Mouse (Mus musculus) adipose tissue, adult 10 weeks (tissue): ENCODE data around the gene Lamb3. TPM values are rescaled to one million over a fixed set of nuclear protein-coding genes. Genes with fewer than 3 reads are reported as not detected.

Source experiments
- polyA plus RNA-seq: library from polyadenylated mRNA; stranded (reverse); fragments of 350-450 nt; fragmentation: Illumina TruSeq; extraction: RNeasy Lipid Tissue Mini Kit (QIAGEN cat#74804); gene quantifications from one replicate; pipeline ENCODE4 v1.2.3, GENCODE M21; 2014; ENCODE audit warnings: low read depth, low replicate concordance

Lamb3 gene
- 6.2 TPM for polyA plus RNA-seq

DNA sequence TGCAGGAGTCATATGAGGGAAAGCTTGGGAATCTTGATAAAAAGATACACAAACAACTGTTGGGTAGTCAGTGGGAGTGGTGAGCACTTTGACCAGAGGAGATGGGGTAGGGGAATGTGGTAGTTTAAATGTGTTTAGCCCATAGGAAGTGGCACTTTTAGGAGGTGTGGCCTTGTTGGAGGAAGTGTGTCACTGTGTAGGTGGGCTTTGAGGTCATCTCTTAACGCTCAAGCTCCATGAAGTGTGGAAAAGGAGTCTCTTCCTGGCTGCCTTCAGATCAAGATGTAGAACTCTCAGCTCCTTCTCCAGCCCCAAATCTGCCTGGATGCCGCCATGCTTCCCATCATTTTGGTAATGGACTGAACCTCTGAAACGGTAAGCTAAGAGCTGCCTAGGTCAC is at the start of gene Lamb3:
TSS of gene Lamb3 (plus strand) at position 197 of the 400 bp plus-strand sequence.

DNA sequence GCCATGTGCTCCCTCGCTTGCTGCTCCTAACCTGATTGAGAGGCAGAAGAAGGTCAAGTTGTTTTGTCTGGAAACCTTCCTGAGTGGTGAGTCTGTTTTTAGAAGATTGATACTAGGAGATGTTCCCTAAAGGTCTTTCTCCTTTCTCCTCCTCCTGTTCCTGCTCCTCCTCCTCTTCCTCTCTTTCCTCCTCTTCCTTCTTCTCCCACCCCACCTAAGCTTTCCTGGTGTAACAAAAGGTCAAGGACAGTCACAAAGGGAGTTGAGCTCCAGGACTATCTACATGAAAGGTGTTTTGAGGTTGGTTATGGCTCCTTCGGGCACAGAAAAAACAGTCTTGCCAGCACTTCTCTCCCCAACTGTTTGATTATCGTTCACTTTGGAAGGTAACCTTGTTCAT is 39.8 kb upstream of the Lamb3 start, which contains the start of gene A130010J15Rik:
TSS of gene A130010J15Rik (plus strand) at position 301 of the 400 bp plus-strand sequence.

DNA sequence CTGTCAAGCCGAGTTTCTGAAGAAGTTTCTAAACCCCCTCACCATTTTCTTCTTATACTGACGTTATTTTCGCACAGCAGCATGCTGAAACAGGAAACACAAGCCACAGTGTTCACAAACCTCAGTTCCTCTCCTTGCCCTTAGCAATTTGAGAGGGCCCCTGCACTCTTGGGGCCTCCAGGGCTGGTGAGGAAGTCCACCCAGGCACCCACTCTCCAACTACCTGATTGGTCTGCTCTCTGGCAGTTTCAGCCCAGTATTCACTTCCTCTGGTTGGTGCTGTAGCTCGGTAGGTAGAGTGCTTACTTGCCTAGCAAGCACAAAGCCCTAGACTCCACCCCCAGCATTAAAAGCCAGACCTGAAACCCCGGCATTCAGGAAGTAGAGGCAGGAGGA is 6.1 kb upstream of the Lamb3 start, which contains the start of gene Traf3ip3:
TSS of gene Traf3ip3 (minus strand) at position 321 of the 396 bp plus-strand sequence.

GRCm38 (mm10) chr1:193263955-193264598 is 56.6 kb downstream of the Lamb3 start, which contains the start of gene Hsd11b1:
Hsd11b1 (minus strand) TSS chr1:193264075.

GRCm38 (mm10) chr1:193272916-193273601 is 65.6 kb downstream of the Lamb3 start, which contains the start of gene G0s2:
G0s2 (minus strand) TSS chr1:193273217.

DNA sequence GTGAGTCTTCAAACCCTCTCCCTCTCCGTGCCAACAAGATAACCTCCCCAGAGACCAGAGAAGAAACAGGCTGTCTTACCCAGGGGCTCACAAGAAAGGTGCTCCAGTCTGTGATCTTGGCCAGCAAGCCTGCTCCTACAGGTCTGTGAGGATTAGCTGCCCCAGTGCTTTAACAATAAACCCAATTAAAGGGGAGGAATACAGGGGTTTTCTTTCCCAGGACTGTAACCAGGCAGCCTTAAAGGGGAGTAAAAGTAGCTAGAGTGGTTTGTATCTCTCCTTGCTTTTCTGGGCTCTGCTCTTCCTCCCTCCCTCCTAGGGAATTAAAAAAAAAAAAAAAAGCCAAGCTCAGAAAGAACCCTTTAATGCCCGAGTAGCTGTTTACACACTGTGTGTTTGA is 162.6 kb downstream of the Lamb3 start, which contains the start of gene Camk1g:
TSS of gene Camk1g (minus strand) at position 203 of the 400 bp plus-strand sequence.

Other genes with a start within 250 kb of the Lamb3 start
- 0.73 TPM for gene Syt14, start 171.9 kb upstream of the Lamb3 start, polyA plus RNA-seq
- 8.2 TPM for gene Diexf, start 77.4 kb upstream of the Lamb3 start, polyA plus RNA-seq
- 22.4 TPM for gene Irf6, start 54.6 kb upstream of the Lamb3 start, polyA plus RNA-seq
- 6.3 TPM for gene A130010J15Rik, start 39.7 kb upstream of the Lamb3 start, polyA plus RNA-seq
- gene Traf3ip3, start 6.0 kb upstream of the Lamb3 start, polyA plus RNA-seq, result 1.5 TPM
- gene Hsd11b1, start 56.4 kb downstream of the Lamb3 start, polyA plus RNA-seq, result 92.2 TPM
- 225 TPM for gene G0s2, start 65.5 kb downstream of the Lamb3 start, polyA plus RNA-seq
- gene Camk1g, start 162.6 kb downstream of the Lamb3 start, polyA plus RNA-seq, result 0.58 TPM